41 mouse cellular contexts compared by ENCODE assay signal in genomic region chr15:3264828-3265227, GRCm38 (mm10). TPM values are rescaled to one million over a fixed set of nuclear protein-coding genes. Genes with fewer than 3 reads are reported as not detected.
"Had no signal": no experiment of that assay in that cellular context is flagged by ENCODE, and none has a peak within 500 bp of the region (broad histone marks: within the 10 kb centered on the region; RNA-seq: fewer than 3 reads in every experiment).

No protein-coding gene starts in this region.

- H3K4me3 ChIP-seq: heart, embryonic 10.5 days; heart, embryonic 12.5 days; heart, embryonic 13.5 days; heart, embryonic 15.5 days; hindbrain, embryonic 10.5 days; hindbrain, embryonic 12.5 days; hindbrain, embryonic 13.5 days; hindbrain, embryonic 15.5 days; intestine, embryonic 15.5 days; kidney, embryonic 15.5 days; layer of hippocampus, adult 2 months had no signal

- H3K4me1 ChIP-seq: heart, embryonic 12.5 days; hindbrain, embryonic 12.5 days; hindbrain, embryonic 15.5 days had no signal

- H3K27me3 ChIP-seq: heart, embryonic 12.5 days; heart, embryonic 13.5 days; heart, embryonic 15.5 days; hindbrain, embryonic 12.5 days; hindbrain, embryonic 13.5 days; hindbrain, embryonic 15.5 days; intestine, embryonic 15.5 days; kidney, embryonic 15.5 days had no signal

- H3K4me2 ChIP-seq: heart, embryonic 11.5 days; heart, embryonic 12.5 days; heart, embryonic 13.5 days; heart, embryonic 15.5 days; hindbrain, embryonic 12.5 days; hindbrain, embryonic 13.5 days; hindbrain, embryonic 14.5 days; hindbrain, embryonic 15.5 days; intestine, embryonic 15.5 days; kidney, embryonic 15.5 days had no signal

- H3K9ac ChIP-seq: heart, embryonic 12.5 days; heart, embryonic 13.5 days; heart, embryonic 15.5 days; hindbrain, embryonic 12.5 days; hindbrain, embryonic 13.5 days; hindbrain, embryonic 14.5 days; hindbrain, embryonic 15.5 days; intestine, embryonic 15.5 days; kidney, embryonic 15.5 days had no signal

- DNase-seq: heart, postnatal 10 days; heart, postnatal 14 days; heart, postnatal 36 days; heart, postnatal 4 days; kidney, adult 11 months; kidney, adult 18-20 months; kidney, adult 2 months; kidney, adult 8-10 months; kidney, adult 9 months; kidney, postnatal 10 days; kidney, postnatal 14 days; kidney, postnatal 25 days; kidney, postnatal 36 days; kidney, postnatal 4 days; layer of hippocampus, adult 9-11 months; layer of hippocampus, postnatal 36 days had no signal

- H3K27ac ChIP-seq: heart, embryonic 10.5 days; heart, embryonic 13.5 days; heart, embryonic 15.5 days; hindbrain, embryonic 10.5 days; hindbrain, embryonic 12.5 days; hindbrain, embryonic 13.5 days; hindbrain, embryonic 14.5 days; hindbrain, embryonic 15.5 days; hindbrain, postnatal 0 days; intestine, embryonic 15.5 days; kidney, embryonic 15.5 days; kidney, postnatal 0 days; layer of hippocampus, adult 2 months had no signal

- H3K36me3 ChIP-seq: heart, embryonic 10.5 days; heart, embryonic 12.5 days; heart, embryonic 13.5 days; heart, embryonic 15.5 days; hindbrain, embryonic 10.5 days; hindbrain, embryonic 12.5 days; hindbrain, embryonic 13.5 days; hindbrain, embryonic 15.5 days; intestine, embryonic 15.5 days; kidney, embryonic 15.5 days had no signal

- H3K9me3 ChIP-seq: heart, embryonic 10.5 days; heart, embryonic 12.5 days; heart, embryonic 13.5 days; heart, embryonic 15.5 days; hindbrain, embryonic 10.5 days; hindbrain, embryonic 12.5 days; hindbrain, embryonic 13.5 days; hindbrain, embryonic 15.5 days; intestine, embryonic 15.5 days; kidney, embryonic 15.5 days had no signal

- ATAC-seq: hindbrain, embryonic 16.5 days; hindbrain, postnatal 0 days; intestine, embryonic 15.5 days; intestine, embryonic 16.5 days; intestine, postnatal 0 days had no signal

RNA-seq across cellular contexts. Expression of gene Ccdc152, which starts 38.5 kb away (rescaled TPM):
- total RNA-seq: heart, postnatal 36 days; hindbrain, postnatal 0 days; layer of hippocampus, adult 18-20 months; layer of hippocampus, adult 2 months; layer of hippocampus, adult 8-10 months; layer of hippocampus, postnatal 10 days; layer of hippocampus, postnatal 14 days; layer of hippocampus, postnatal 25 days; layer of hippocampus, postnatal 36 days; left cerebral cortex, adult 18-20 months had no signal
- polyA plus RNA-seq: heart, embryonic 10.5 days; hindbrain, embryonic 10.5 days; hindbrain, embryonic 11.5 days; hindbrain, embryonic 12.5 days; hindbrain, embryonic 15.5 days; kidney, embryonic 15.5 days had no signal
